16 mouse cellular contexts compared by ENCODE assay signal in genomic region chrX:157377456-157377855, GRCm38 (mm10).
"Had no signal": no experiment of that assay in that cellular context is flagged by ENCODE, and none has a peak within 500 bp of the region (broad histone marks: within the 10 kb centered on the region; RNA-seq: fewer than 3 reads in every experiment).

No protein-coding gene starts in this region.

- DNase-seq: heart, postnatal 10 days; heart, postnatal 14 days; heart, postnatal 36 days; heart, postnatal 4 days; kidney, adult 11 months; kidney, adult 18-20 months; kidney, adult 2 months; kidney, adult 8-10 months; kidney, adult 9 months; kidney, postnatal 10 days; kidney, postnatal 14 days; kidney, postnatal 25 days; kidney, postnatal 36 days; kidney, postnatal 4 days; layer of hippocampus, adult 9-11 months; layer of hippocampus, postnatal 36 days had no signal
